Mouse (Mus musculus): ENCODE measurements around the gene Asic1.

Asic1 gene

DNA sequence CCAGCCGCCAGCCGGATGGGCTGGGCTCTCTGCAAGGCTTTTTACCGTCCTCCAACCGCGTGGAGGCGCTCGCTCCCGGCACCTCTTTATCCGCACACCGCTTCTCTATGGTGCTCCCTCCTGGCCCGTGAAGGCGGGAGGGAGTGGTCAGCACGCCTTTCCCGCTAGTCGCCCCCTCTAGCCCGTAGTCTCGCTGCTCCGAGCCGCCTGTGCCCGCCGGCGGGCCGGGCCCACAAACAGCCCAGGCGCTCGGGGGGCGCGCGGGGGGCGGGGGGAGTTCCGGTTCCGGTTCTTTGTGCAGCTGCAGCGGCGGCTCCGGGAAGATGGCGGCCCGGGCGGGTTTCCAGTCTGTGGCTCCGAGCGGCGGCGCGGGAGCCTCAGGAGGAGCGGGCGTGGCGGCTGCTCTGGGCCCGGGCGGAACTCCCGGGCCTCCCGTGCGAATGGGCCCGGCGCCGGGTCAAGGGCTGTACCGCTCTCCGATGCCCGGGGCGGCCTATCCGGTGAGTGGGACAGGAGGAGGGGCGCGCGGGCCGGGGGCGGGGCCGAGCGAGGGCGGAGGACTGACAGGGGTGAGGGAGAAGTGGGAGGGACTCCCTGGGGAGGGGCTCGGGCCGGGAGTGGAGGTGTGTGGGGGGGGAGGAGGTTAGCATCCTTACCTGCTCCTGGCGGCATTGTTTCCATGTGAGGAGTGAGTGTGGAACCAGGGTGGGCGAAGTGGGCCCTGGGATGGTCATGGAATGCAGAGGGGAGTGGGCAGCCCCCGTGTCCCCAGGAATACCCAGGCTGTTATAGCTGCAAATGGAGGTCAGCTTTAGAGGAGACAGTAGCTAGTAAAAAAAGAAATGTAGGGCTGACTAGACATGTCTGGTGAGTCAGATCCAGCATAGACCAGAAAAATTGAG, 32.1 kb downstream of the Asic1 start, which contains the start of gene Smarcd1:
Gene Smarcd1 (plus strand): TSS at position 131 of the 902 bp plus-strand sequence.
- peak; percentile 96 for DNase-seq (ENCODE audit: low read depth, low spot score)

DNA sequence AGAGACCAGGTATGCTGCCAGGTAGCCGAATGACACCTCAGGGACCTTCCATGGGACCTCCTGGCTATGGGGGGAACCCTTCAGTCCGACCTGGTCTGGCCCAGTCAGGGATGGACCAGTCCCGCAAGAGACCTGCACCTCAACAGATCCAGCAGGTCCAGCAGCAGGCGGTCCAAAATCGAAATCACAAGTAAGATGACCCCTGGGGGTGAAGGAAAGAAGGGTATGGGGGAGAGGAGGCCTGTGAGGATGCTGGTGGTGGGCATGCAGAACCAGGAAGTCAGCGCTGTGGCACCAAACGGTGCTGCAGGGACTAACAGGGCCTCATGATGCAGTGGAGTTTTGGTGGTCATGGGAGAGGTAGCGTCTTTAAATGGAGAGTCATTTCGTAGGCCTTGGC, 32.9 kb downstream of the Asic1 start:
- DNase-seq (ENCODE audit: low read depth, low spot score): no peak

DNA sequence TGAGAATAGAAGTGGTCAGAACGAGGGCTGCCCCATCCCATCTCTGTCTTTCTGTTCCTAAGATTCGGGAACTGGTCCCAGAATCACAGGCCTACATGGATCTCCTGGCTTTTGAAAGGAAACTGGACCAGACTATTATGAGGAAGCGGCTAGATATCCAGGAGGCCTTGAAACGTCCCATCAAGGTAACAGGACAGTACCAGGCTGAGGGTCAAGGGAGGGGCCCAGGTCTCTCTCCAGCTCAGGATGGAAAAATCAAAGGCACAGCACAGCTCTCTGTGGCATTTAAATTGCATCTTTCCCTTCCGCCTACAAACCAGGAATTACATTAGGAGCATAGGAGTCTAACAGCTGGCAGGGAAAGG, 33.5 kb downstream of the Asic1 start:
- no peak for DNase-seq (ENCODE audit: low read depth, low spot score)

DNA sequence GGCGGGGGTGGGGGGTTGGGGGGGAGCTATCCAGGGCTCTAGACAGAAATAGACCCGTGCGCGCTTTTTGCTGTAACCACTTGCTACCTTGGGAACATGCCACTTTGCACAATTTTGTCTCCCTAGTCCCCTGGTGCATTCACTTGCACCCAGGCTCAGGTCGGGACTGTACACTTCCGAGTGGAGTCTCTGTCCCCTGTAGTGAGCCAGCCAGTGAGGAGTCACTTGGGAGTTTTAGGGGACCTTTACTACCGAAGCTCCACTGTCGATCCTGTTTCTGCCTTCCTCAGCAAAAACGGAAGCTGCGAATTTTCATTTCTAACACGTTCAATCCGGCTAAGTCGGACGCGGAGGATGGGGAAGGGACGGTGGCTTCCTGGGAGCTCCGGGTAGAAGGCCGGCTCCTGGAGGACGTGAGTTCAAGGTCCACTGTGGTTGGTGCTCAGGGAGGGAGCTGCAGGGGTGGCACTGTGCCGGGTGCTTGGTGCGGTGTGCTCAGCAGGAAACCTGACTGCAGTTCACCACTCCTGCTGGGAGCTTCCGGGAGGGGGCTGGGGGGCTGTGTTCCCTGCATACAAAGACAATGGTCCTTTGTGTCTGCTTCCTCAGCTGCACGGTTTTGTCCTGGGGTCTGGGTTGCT, 34.0 kb downstream of the Asic1 start:
- no peak for DNase-seq (ENCODE audit: low read depth, low spot score)

DNA sequence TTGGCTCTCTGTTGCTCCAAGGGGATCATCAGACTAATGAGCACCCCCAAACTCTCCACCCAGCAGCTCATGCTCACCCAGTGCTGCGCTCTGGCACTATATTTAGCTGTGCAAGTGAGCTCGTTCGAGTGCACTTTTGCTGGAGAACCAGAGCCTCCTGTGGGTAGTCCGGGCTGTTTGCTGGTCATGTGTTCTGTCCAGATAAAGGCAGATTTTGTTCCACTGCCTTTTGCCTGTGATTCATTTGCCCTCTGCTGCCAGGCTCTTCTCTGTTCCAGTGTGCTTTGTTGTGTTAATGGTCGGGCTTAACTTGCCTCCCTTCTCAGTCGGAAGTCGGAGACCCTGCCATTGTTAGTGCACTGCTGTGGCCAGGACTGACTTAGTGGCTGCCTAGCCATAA, 34.7 kb downstream of the Asic1 start:
- no peak for DNase-seq (ENCODE audit: low read depth, low spot score)

DNA sequence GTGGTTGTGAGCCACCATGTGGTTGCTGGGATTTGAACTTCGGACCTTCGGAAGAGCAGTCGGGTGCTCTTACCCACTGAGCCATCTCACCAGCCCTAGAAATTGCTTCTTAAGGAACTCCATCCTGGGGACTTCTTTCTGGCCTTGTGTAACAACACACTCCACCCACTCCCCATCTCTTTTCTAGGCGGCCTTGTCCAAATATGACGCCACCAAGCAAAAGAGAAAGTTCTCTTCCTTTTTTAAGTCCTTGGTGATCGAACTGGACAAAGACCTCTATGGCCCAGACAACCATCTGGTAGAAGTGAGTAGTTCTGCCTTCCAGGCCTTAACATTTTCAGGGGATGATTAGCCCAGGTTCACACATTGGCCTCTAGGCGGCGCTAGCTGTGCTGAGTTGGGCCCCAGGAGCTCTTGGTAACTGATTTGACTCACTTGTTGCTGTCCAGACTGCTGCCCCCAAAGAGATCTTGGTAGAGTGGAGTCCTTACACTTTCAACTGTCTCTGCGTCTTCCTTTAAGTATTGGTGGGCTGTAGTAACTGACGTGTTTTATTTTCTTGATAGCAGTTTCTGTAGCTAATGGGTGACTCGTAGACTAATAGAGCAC, 35.4 kb downstream of the Asic1 start, which contains the start of gene Gm17349:
Gene Gm17349 (minus strand): TSS at position 51 of the 609 bp plus-strand sequence.
- DNase-seq (ENCODE audit: low read depth, low spot score): no peak

DNA sequence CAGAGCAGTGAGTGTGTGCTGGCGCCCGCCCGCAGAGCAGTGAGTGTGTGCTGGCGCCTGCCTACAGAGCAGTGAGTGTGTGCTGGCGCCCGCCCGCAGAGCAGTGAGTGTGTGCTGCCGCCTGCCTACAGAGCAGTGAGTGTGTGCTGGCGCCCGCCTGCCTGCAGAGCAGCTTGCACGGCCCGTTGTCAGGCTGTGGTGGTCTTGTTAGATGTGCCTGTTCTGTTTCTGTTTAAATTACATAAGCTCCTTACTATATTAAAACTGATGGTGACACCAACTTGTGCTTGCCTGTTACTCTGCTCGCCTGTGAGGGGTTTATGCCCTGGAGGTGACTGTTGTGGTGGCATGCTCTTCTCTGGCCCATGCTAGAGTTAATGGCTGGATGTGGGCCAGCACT, 38.0 kb downstream of the Asic1 start:
- no peak for DNase-seq (ENCODE audit: low read depth, low spot score)

DNA sequence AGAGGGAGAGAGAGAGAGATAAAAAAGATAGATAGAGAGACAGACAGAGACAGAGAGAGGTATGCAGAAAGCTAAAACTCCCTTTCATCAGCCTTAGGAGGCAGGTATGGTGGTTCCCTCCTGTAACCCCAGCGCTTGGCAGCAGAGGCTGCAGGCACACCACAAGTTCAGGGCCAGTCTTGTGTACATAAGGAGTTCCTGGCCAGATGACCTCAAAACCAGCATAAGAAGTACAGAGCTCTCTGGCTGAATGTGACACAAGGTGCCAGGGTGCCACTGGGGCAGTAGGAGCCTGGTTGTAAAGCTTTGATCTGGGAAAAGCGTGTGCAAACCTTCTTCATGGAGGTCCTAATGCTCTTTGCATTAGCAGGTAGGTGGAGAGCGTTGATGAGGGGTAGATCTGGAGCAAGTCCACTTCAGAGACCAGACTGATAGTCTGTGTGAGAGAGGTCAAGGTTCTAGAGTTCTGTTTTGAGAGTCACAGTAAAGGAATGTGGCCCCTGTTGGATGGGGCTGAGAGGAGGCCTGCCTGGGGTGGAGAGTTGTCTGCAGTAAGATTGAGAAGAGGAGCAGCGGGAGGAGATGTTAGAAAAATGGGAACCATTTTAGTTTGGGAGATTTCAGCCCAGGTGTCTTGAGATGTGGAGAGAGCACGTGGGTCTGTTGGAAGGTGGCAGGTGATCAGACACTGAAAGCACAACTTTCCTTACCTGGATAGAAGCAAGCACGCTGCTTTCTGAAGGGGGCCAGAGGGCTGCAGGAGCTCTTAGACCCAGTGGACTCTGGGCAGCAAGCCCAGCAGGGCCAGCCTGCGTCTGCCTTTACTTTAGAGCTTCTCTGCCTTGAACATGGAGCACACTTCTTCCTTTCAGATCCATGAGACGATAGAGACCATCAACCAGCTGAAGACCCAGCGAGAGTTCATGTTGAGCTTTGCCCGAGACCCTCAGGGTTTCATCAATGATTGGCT, 40.3 kb downstream of the Asic1 start:
- no peak for DNase-seq (ENCODE audit: low read depth, low spot score)

DNA sequence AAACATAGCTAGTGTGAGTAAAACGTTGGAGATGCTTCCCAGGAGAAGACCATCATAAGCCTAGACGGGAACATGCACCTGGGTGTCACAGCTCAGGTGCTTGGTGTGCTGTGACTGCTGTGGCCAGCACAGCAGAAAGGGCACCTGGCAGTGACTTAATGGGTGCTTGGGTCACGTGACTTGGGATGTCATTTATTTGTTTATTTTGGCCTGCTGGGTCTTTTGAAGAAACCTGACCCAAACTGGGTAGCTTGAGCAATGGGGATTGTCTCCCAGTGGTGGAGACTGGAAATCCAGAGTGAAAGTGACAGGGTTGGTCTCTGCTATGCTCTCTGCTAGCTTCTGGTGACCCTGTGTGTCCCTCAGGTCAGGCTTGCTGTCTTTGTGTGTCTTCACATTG, 41.3 kb downstream of the Asic1 start:
- DNase-seq (ENCODE audit: low read depth, low spot score): no peak

DNA sequence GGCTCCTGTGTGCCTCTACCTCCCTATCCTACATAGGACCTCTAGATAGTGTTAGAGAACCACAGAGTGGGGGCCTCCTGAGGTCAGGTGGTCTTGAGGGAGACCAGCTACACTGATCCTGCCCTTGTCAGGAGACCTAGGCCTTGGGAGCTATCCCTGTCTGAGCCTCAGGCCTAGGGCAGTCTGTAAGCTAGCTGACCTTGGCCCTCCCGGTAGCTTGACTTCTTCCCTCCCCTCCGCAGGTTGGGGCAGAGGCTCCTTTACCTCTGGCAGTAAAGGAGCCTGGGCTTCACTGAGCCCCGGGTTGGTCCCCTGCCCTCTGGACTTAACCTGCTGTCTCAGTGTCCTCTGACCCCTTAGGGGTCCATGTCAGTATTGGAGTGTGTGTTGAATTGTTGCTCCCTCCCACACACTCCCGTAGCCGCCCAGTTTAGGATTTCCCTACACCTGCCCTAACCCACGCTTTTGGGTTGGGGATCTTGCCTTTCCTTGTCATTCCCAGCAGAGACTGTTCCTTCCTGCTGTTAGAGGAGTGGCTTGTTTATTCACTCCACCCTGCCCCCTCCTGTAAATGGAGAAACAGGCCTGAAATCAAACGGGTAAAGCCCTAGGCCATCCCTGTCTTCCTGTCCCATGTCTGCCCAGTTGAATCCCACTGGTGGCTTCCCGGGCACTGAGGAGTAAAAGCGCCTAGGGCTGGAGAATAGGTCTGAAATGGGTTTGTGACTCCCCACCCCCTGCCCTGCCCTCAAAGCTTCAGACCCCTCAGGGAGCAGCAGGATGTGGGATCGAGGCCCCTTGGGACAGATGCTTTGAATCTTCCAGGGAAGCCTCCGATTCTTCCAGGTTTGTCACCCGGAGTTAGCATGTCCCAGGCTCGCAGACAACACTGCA, 42.7 kb downstream of the Asic1 start:
- no peak for DNase-seq (ENCODE audit: low read depth, low spot score)

DNA sequence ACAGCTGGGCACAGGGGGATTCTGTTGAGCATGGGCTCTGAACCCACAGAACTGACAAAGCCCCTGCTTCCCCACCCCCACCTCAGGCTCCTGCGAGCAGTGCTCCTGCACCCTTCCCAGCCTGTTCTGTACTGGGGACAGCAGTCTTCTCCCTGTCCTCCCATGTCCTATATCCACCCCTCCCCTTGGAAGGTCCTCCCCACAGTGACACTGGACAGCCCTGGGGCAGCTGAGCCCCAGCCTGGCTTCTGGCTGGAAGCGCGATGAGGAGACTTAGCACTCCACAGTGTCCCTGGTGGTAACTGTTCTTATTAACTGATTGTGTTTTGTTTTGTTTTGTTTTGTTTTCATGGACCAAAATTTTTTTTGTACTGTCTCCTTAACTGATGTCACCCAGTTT, 43.4 kb downstream of the Asic1 start:
- DNase-seq (ENCODE audit: low read depth, low spot score): no peak

DNA sequence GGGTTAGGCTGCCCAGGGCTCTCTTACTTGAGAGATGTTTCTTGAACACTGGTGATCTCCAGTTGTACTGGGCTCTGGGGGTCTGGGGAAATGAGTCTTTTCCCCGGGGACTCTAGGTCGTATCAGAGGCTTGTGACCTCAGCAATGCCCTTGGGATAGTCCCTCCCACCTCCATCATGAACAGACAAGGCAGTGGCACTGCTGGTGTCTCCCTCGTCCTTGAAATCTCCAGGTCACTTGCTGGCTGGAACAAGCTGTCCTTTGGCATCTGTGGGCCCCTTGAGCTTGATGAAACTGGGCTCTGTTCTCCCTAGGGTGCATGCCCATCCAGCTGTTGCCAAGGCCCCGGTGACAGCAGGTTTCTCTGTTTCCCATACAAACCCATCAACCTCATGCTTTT, 44.0 kb downstream of the Asic1 start:
- no peak for DNase-seq (ENCODE audit: low read depth, low spot score)

DNA sequence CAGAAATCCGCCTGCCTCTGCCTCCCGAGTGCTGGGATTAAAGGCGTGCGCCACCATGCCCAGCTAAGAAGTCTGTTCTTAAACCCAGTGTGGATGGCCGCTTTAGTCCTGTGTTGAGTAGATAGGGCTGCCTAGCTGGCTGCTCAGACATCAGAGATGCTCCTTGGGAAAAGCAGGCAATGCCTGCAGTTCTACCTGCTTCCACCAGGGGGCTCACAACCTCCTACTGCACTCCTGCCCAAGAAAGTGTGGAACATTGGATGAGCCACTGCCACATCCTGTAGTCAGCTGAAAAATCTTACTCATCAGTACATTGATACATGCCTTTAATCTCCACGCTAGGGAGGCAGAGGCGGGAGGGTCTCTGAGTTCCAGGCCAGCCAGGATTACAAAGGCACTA, 44.7 kb downstream of the Asic1 start:
- no peak for DNase-seq (ENCODE audit: low read depth, low spot score)

DNA sequence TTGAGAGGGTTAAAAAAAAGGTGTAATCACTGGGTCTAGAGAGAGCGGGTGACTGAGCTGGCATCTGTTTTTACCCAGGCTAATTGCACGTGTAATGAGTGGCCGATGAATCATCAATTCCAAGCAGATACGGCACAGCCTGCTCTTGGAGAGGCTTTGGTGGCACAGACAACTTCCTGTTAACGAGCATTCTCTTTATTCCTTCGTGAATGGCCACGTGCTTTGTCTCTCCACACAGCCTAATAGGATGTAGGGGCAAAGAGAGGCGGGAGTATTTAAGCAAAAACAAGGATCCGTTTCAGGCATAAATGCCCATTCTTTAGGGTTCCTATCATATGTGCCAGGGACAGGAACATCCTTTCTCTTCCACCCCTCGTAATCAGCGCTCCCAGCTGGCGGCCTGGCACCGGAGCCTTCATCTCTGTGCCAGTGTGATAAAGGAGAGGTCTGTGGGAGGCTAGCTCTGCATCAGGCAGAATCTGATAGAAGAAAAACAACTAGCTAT, 45.2 kb downstream of the Asic1 start:
- DNase-seq (ENCODE audit: low read depth, low spot score): no peak

DNA sequence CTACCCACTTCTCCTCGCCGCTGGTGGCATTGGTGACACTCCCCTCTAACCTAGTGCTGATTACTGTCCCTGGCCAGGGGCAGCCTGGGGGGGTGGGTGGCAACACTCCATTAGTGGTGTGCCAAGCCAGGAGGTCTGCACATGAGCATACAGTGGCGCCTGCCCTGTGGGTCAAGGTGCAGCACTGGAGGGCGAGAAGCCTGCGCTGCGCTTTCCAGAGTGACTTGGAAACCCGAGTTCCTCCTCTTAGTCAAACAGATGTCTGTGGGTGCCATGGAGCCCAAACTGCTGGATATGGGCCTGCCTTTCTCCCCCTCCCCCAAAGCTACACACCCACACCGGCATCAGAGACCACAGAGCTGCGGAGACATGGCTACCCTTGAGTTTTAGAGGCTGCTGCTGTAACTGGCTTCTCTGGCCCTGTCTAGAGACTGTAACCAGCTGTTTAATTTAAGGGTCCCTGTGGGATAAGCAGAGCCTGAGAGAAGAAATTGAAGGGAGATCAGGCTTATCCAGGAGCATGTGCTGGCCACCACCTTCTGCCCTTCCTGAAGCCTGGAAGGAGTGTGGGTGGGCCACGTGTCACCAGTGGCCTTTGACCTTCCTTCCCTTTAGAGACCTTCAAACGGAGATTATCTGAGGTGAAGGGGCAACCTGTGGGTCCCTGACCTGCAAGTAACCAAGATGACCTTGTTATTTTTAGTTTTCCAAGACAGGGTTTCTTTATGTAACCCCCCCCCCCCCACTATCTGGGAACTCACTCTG, 46.0 kb downstream of the Asic1 start:
- DNase-seq (ENCODE audit: low read depth, low spot score): no peak

DNA sequence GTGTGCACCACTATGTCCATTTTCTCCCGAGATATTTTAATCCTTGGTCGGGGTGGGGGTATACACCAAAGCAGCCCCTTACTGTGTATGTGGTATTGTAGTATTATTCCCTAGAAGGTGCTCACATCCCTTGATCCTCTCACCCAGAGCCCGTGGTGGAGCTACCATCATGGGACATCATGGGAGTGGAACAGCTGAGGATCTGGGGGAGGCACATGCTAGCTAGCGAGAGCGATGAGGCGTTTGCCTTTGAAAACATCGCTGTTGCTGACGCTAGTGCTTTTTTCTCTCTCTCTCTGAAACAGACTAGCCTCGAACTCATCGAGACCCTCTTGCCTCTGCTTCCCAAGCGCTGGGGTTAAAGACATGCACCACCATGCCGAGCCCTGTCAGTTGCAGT, 46.6 kb downstream of the Asic1 start:
- no peak for DNase-seq (ENCODE audit: low read depth, low spot score)

DNA sequence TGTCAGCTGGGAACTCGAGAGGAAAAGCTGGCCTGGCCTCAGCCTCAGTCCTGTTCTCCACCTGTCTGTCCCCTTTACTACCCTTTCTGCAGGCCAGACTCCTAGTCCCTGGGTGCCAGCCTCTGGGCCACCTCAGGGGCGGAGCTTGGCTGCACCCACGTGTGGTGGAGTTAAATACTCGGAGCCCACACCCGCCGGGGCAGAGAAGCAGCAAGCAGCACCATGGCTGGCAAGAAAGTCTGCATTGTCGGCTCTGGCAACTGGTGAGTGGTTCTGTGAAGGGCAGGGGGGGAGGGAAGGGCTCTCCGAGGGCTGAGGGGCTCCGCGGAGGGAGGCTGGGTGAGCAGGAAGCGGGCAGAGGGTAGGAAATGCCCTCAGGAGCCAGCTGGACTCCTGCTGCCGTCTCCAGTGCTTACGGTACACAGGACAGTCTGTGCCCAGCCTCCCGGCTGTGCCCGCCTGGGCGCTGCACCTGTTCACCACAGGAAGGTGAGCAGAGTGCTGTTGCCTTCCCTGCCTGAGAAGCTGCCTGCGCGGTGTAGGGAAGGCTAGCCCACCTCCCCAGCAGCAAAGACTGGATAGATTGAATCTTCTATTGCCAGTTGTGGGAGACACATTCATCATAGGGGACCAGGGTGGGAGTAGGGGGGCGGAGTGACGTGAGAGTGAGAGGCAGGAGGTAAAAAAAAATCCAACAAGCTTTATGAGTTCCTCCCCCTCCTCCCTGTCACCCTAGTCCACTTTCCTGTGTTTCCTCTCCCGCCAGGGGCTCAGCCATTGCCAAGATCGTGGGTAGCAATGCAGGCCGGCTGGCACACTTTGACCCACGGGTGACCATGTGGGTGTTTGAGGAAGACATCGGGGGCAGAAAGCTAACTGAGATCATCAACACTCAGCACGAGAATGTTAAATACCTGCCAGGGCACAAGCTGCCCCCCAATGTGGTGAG, 47.5 kb downstream of the Asic1 start, which contains the start of gene Gpd1:
Gene Gpd1 (plus strand): TSS at position 130 of the 949 bp plus-strand sequence.
- DNase-seq (ENCODE audit: low read depth, low spot score): no peak

DNA sequence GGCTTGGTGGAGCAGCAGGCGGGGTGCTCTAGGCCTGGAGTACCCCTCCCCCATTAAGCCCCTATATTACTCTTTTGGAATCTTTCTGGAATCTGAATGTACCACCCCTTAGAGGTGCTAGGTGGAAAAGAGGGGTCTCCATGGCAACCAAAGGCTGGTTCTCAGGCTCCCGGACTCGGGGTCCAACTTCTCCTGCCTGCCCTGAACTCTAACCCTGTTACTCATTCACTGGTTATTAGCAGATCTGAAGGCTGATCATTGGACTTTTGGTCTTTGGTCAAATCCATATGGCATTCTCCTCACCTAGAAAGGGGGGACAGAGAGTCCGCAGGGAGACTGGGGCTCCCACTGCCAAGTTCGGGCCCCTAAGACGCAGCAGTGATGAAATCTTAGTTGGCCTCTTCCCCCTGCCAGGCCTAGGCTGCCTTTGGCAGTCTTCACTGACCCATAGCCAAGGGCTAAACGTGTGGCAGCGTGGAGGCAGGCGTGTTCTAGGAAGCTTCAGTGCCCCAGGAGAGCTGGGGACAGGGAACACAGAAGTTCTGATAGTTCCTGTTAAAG, 48.4 kb downstream of the Asic1 start:
- no peak for DNase-seq (ENCODE audit: low read depth, low spot score)
